Mouse (Mus musculus): ENCODE data around the gene Arid3b.

The Arid3b gene

DNA sequence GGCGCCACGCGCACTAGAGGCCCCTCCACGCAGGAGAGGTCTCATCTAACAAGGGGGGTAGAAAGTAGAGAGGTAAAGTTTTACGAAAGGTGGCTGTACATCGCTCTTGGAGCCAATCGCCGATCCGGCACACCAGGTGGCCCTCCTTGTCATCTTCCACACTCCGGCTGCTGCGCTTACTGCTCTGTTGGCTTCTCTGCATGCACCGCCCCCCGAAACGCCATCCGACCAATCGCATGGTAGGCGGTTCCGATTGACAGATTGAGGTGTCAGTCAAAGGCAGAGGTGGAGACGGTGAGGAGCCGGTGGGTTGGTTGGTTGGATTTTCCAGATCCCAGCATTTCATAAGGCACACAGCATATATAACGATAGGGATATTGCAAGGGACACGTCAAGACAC is 78.1 kb downstream of the Arid3b start:
- CTCF ChIA-PET: no interaction called here

- CTCF ChIA-PET: no interaction called here
These were observed 79.0 kb downstream of the Arid3b start for GRCm38 (mm10) chr9:57757578-57757977.

DNA sequence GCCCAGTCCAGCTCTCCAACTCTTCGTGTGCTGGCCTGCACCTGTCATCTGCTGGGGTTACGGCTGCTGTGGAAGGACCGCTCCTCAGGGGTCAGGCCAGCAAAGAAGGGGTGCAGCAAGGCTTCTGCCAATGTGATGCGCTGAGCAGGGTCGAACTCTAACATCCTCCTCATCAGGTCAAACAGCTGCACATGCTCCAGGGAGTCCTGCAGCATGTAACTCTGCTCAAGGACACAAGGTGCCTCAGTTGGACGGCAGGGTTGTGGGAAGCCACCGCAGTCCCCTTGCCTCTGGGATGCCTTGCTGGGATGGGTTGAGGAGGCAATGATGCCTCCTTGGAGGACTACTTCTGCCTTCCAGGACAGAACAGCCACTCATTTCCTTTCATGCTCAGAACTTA is 85.7 kb downstream of the Arid3b start:
- CTCF ChIA-PET: no interaction called here

DNA sequence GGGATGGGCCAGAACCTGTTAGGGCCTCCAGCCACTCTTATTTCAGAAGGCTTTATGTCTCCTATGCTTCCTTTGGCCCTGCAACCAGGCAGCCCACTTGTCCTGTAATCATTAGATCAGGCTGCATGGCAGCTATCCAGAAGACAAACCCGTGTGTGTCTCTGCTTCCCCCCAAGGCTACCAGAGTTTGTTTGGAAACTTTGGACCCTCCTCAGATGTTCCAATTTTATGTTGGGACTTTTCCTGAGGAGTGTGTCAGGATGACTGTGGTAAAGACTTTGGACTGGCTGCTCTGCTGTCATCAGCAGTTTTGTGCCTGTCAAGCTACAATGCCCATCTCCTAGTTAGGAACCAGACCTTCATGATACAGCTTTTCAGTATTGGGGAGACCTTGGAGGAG is 87.8 kb downstream of the Arid3b start:
- CTCF ChIA-PET: interaction anchor here (0.7 kb wide), 1 partner anchor 1985 kb away, joined by 5 read pairs; no protein-coding TSS in a partner anchor

GRCm38 (mm10) chr9:57748137-57748536 is 88.5 kb downstream of the Arid3b start:
- CTCF ChIA-PET: no interaction called here

DNA sequence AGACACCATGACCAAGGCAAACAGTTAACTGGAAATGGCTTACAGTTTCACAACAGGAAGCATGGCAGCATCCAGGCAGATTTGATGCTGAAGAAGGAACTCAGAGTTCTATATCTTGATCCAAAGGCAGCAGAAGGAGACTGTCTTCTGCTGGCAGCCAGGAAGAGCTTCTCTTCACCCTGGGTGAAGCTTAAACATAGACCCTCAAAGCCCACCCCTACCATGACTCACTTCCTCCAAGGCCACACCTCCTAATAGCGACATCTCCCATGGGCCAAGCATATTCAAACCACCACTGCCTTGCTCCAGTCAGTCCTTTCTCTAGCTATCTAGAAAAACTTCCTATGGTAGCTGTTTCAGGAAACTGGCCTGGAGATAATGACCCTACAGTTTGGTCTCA is 89.5 kb downstream of the Arid3b start:
- CTCF ChIA-PET: interaction anchor here (0.6 to 0.7 kb wide), 3 partner anchors 66 to 150 kb away, joined by 4 to 10 read pairs (median 6); no protein-coding TSS in a partner anchor

DNA sequence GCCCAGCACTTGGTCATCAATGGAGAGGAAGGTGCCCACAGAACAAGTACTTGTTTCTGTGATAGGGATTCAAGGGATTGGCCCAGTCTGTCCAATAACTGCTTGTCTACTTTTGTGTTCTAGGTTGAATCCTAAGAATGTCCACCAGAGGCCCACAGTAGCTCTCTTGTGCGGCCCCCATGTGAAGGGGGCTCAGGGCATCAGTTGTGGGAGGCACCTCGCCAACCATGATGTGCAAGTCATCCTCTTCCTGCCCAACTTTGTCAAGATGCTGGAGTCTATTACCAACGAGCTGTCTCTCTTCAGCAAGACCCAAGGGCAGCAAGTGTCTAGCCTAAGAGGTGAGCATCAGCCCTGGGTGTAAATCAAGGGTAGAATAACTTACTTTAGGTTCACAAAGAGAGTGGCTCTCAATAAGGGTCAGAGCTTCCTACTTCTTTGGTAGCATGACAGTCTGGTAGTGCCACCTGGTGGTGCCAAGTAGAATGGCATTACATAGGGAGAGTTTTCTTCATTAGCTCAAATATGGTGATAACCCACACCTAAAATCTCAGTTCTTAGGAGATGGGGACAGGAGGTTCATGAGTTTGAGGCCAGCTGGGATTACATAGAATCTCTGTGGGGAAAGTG is 92.0 kb downstream of the Arid3b start:
- CTCF ChIA-PET: interaction anchor here (0.6 to 1.5 kb wide), 9 partner anchors 10 to 223 kb away, joined by 3 to 12 read pairs (median 4); partner anchors contain the start of gene Cox5a
